Mouse (Mus musculus): ENCODE measurements around the gene Ikzf2. TPM values are rescaled to one million over a fixed set of nuclear protein-coding genes. Genes with fewer than 3 reads are reported as not detected.

Ikzf2 gene
- polyA plus RNA-seq, 1 experiment from 2014 or later = 1.9 TPM

- ATAC-seq (ENCODE audit: extremely low read depth, insufficient number of reproducible peaks, low FRiP score, low TSS enrichment) = no peak
These were observed 181.0 kb downstream of the Ikzf2 start for GRCm38 (mm10) chr1:69506011-69506410.

GRCm38 (mm10) chr1:69500388-69500787, 186.7 kb downstream of the Ikzf2 start:
- ATAC-seq (ENCODE audit: extremely low read depth, insufficient number of reproducible peaks, low FRiP score, low TSS enrichment) = no peak
- H3K9me3 ChIP-seq = no peaks in the 10 kb centered on the region
- H3K4me2 ChIP-seq = no peak overlapping the region
- H3K4me1 ChIP-seq = 0 out of 2 replicates have a peak, but pooled peaks cover 4% of the 10 kb centered on the region
- WGBS = 82% methylated on average over 3 of the region's 3 CpGs
- H3K4me3 ChIP-seq = no peak overlapping the region
- H3K27me3 ChIP-seq (replicated peaks) = no peaks in the 10 kb centered on the region
- H3K9ac ChIP-seq = no peak overlapping the region
- no peak overlapping the region for H3K27ac ChIP-seq (replicated peaks)
- no peaks in the 10 kb centered on the region for H3K36me3 ChIP-seq

More at GRCm38 (mm10) chr1:69506011-69506410, 181.0 kb downstream of the Ikzf2 start:
- H3K4me3 ChIP-seq = no peak overlapping the region
- no peak overlapping the region for H3K9ac ChIP-seq
- WGBS = 76% methylated on average over 6 of the region's 6 CpGs
- no peaks in the 10 kb centered on the region for H3K27me3 ChIP-seq (replicated peaks)
- H3K4me2 ChIP-seq = no peak overlapping the region
- H3K27ac ChIP-seq (replicated peaks) = no peak overlapping the region
- no peaks in the 10 kb centered on the region for H3K36me3 ChIP-seq
- H3K4me1 ChIP-seq = peaks cover 6% of the 10 kb centered on the region
- no peaks in the 10 kb centered on the region for H3K9me3 ChIP-seq

DNA sequence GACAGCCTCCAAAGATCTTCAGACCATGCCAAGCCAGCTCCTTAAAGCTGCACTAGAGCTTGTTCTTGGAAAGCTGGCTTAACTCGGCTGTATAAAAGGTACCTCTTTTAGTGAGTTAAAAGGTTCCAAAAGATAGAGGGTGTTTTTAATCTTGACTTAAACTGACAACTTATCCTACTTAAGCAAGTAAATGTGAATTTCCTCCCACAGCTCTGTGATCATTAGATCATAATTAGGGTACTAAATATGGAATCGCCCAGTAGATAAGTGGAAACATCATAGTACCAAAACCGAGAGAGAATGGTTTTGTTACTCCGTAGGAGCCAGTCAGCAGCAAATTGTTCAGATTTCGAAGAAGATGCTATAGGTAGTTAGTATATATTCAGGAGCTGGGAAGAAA, 187.4 kb downstream of the Ikzf2 start:
- Histone ChIP-seq H3K27ac (replicated peaks) (no peak overlapping the region), H3K4me1 (0 out of 2 replicates have a peak, but pooled peaks cover 4% of the 10 kb centered on the region), H3K9ac (no peak overlapping the region), H3K9me3 (no peaks in the 10 kb centered on the region), H3K4me2 (no peak overlapping the region), H3K27me3 (replicated peaks) (no peaks in the 10 kb centered on the region), H3K4me3 (no peak overlapping the region), H3K36me3 (no peaks in the 10 kb centered on the region)
- WGBS = 77% methylated on average over 5 of the region's 5 CpGs
- no peak for ATAC-seq (ENCODE audit: extremely low read depth, insufficient number of reproducible peaks, low FRiP score, low TSS enrichment)

- no peaks in the 10 kb centered on the region for H3K27me3 ChIP-seq (replicated peaks)
- H3K9ac ChIP-seq = no peak overlapping the region
- H3K36me3 ChIP-seq = no peaks in the 10 kb centered on the region
- no peak overlapping the region for H3K27ac ChIP-seq (replicated peaks)
- no peak for ATAC-seq (ENCODE audit: extremely low read depth, insufficient number of reproducible peaks, low FRiP score, low TSS enrichment)
- no peaks in the 10 kb centered on the region for H3K9me3 ChIP-seq
- H3K4me1 ChIP-seq = 0 out of 2 replicates have a peak, but pooled peaks cover 4% of the 10 kb centered on the region
- H3K4me3 ChIP-seq = no peak overlapping the region
- H3K4me2 ChIP-seq = no peak overlapping the region
- 67% methylated on average over 7 of the region's 7 CpGs for WGBS
These were observed 188.2 kb downstream of the Ikzf2 start for GRCm38 (mm10) chr1:69498862-69499306.

- H3K9me3 ChIP-seq = no peaks in the 10 kb centered on the region
- H3K36me3 ChIP-seq = no peaks in the 10 kb centered on the region
- ATAC-seq (ENCODE audit: extremely low read depth, insufficient number of reproducible peaks, low FRiP score, low TSS enrichment) = no peak
- H3K4me2 ChIP-seq = no peak overlapping the region
- H3K4me1 ChIP-seq = 0 out of 2 replicates have a peak, but pooled peaks cover 4% of the 10 kb centered on the region
- H3K9ac ChIP-seq = no peak overlapping the region
- H3K27me3 ChIP-seq (replicated peaks) = no peaks in the 10 kb centered on the region
- WGBS = 23% methylated on average over 4 of the region's 4 CpGs
- no peak overlapping the region for H3K27ac ChIP-seq (replicated peaks)
- H3K4me3 ChIP-seq = no peak overlapping the region
These were observed 191.0 kb downstream of the Ikzf2 start for GRCm38 (mm10) chr1:69496055-69496454.

DNA sequence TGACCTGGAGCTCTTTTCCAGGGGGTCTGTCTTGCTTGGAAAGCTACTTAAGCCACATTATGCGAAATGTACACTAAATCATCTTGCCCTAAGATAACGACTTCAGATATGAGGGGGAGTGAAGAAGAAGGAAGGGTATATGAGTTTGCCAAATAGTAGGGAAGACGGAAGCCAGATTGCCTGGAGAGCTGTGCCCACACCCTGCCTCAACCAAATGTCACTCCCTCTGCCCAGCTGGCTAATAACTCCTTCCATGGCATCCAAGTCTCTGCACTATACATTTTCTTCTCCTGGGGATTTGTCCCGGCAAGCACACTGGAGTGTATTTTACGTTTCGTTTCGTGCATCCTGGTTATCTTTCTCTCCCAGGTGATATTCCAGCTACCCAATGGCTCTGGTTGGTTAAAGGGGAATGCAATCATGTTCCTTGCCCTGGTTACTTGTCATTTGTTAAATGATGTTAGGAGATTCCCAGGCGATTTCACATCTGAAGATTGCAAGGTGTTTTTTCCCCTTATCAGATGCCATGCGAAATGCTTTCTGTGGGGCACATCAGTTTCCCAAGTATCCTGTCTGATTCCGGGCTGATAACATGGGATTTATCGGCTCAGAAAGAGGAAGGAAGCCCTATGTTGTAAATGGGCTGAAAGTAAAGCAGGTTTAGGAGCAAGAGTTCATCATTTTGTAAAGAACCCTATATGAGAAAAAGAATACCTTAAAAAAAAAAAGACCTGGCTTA, 193.6 kb downstream of the Ikzf2 start:
- no peaks in the 10 kb centered on the region for H3K9me3 ChIP-seq
- H3K4me3 ChIP-seq = no peak overlapping the region
- no peak overlapping the region for H3K9ac ChIP-seq
- H3K27me3 ChIP-seq (replicated peaks) = no peaks in the 10 kb centered on the region
- H3K36me3 ChIP-seq = no peaks in the 10 kb centered on the region
- no peak for ATAC-seq (ENCODE audit: extremely low read depth, insufficient number of reproducible peaks, low FRiP score, low TSS enrichment)
- WGBS = 69% methylated on average over 11 of the region's 11 CpGs
- H3K4me1 ChIP-seq = 0 out of 2 replicates have a peak, but pooled peaks cover 4% of the 10 kb centered on the region
- H3K27ac ChIP-seq (replicated peaks) = no peak overlapping the region
- no peak overlapping the region for H3K4me2 ChIP-seq

- Histone ChIP-seq H3K4me2 (no peak overlapping the region), H3K4me3 (no peak overlapping the region), H3K9ac (no peak overlapping the region), H3K4me1 (0 out of 2 replicates have a peak, but pooled peaks cover 4% of the 10 kb centered on the region), H3K36me3 (no peaks in the 10 kb centered on the region), H3K9me3 (no peaks in the 10 kb centered on the region), H3K27ac (replicated peaks) (no peak overlapping the region), H3K27me3 (replicated peaks) (no peaks in the 10 kb centered on the region)
- no peak for ATAC-seq (ENCODE audit: extremely low read depth, insufficient number of reproducible peaks, low FRiP score, low TSS enrichment)
- 83% methylated on average over 4 of the region's 4 CpGs for WGBS
These were observed 195.0 kb downstream of the Ikzf2 start for GRCm38 (mm10) chr1:69492013-69492412.

DNA sequence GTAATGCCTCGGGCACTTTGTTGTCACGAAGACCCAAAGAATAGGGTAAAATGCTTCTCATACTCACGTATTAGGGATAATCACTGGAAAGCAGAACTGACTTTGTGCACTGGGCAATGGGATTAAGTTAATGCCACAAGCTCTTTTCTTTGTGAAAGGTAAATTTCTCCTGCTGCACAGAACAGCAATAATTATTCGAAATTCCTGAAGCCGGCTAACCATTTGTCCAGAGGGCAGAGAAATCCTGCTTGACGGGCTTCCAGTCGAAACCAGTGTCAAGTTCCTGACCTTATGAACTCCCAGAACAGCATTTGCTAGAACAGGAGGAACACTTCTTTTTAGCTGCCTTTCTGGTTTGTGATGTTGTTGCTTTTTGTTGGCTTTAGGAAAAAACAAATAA, 198.0 kb downstream of the Ikzf2 start:
- no peak overlapping the region for H3K9ac ChIP-seq
- H3K36me3 ChIP-seq = no peaks in the 10 kb centered on the region
- H3K4me3 ChIP-seq = no peak overlapping the region
- H3K27me3 ChIP-seq (replicated peaks) = no peaks in the 10 kb centered on the region
- no peak overlapping the region for H3K27ac ChIP-seq (replicated peaks)
- H3K9me3 ChIP-seq = no peaks in the 10 kb centered on the region
- H3K4me1 ChIP-seq = no peaks in the 10 kb centered on the region
- H3K4me2 ChIP-seq = no peak overlapping the region
- ATAC-seq (ENCODE audit: extremely low read depth, insufficient number of reproducible peaks, low FRiP score, low TSS enrichment) = no peak
- 76% methylated on average over 7 of the region's 7 CpGs for WGBS

- Histone ChIP-seq H3K36me3 (no peaks in the 10 kb centered on the region), H3K9ac (no peak overlapping the region), H3K27me3 (replicated peaks) (no peaks in the 10 kb centered on the region), H3K9me3 (no peaks in the 10 kb centered on the region), H3K27ac (replicated peaks) (no peak overlapping the region), H3K4me3 (no peak overlapping the region), H3K4me1 (no peaks in the 10 kb centered on the region), H3K4me2 (no peak overlapping the region)
- no peak for ATAC-seq (ENCODE audit: extremely low read depth, insufficient number of reproducible peaks, low FRiP score, low TSS enrichment)
- 71% methylated on average over 6 of the region's 6 CpGs for WGBS
These were observed 198.4 kb downstream of the Ikzf2 start for GRCm38 (mm10) chr1:69488625-69489024.

Other genes with a start within 250 kb of the Ikzf2 start
- gene Spag16, start 139.7 kb upstream of the Ikzf2 start, polyA plus RNA-seq (2015; fragmentation: Nextera tagmentation; extraction: Ambion mirVana) = 0.34 and 0.70 TPM in 2 replicates